Mouse (Mus musculus): ENCODE results near the gene Sox6. TPM values are rescaled to one million over a fixed set of nuclear protein-coding genes. Genes with fewer than 3 reads are reported as not detected.

Gene Sox6
- polyA plus RNA-seq, 1 experiment from 2014 or later, result 51.2 TPM

GRCm38 (mm10) chr7:116029991-116030390 is 8.6 kb downstream of the Sox6 start:
- Histone ChIP-seq H3K4me2 (ENCODE audit: low read depth, low read length) (peak overlapping the region; percentile 92; the same call in 1 of the 2 replicates), H3K4me3 (ENCODE audit: low read depth, low read length) (no peak overlapping the region), H3K4me1 (ENCODE audit: control insufficient read depth, insufficient read depth, low read length) (peaks cover 23% of the 10 kb centered on the region; the same call in 1 of the 2 replicates), H3K9me3 (ENCODE audit: control insufficient read depth, low read length) (no peaks in the 10 kb centered on the region), H3K9ac (replicated peaks; ENCODE audit: low read depth, low read length) (no peak overlapping the region), H3K36me3 (ENCODE audit: control insufficient read depth, insufficient read depth, low read length) (no peaks in the 10 kb centered on the region), H3K27me3 (ENCODE audit: control insufficient read depth, insufficient read depth, low read length) (peaks cover 6% of the 10 kb centered on the region; the same call in 1 of the 2 replicates), H3K27ac (ENCODE audit: low read depth, low read length) (no peak overlapping the region; the same call in 1 of the 2 replicates)
- ATAC-seq (ENCODE audit: low read depth), result no peak
- WGBS, result 27% methylated on average over 3 of the region's 3 CpGs

GRCm38 (mm10) chr7:116002726-116003125 is 35.9 kb downstream of the Sox6 start:
- no peak for ATAC-seq (ENCODE audit: low read depth)
- no peak overlapping the region for H3K4me2 ChIP-seq (ENCODE audit: low read depth, low read length)
- 88% methylated on average over 4 of the region's 4 CpGs for WGBS

GRCm38 (mm10) chr7:115988109-115988779 is 50.4 kb downstream of the Sox6 start:
- H3K36me3 ChIP-seq (ENCODE audit: control insufficient read depth, insufficient read depth, low read length), result no peaks in the 10 kb centered on the region
- no peaks in the 10 kb centered on the region for H3K4me1 ChIP-seq (ENCODE audit: control insufficient read depth, insufficient read depth, low read length)
- H3K9ac ChIP-seq (replicated peaks; ENCODE audit: low read depth, low read length), result no peak overlapping the region
- H3K4me2 ChIP-seq (ENCODE audit: low read depth, low read length), result no peak overlapping the region
- WGBS, result 87% methylated on average over 2 of the region's 2 CpGs
- H3K9me3 ChIP-seq (ENCODE audit: control insufficient read depth, low read length), result no peaks in the 10 kb centered on the region
- no peak overlapping the region for H3K27ac ChIP-seq (ENCODE audit: low read depth, low read length)
- H3K27me3 ChIP-seq (ENCODE audit: control insufficient read depth, insufficient read depth, low read length), result no peaks in the 10 kb centered on the region
- ATAC-seq (ENCODE audit: low read depth), result no peak
- H3K4me3 ChIP-seq (ENCODE audit: low read depth, low read length), result no peak overlapping the region

More at GRCm38 (mm10) chr7:116002726-116003125, 35.9 kb downstream of the Sox6 start:
- Histone ChIP-seq H3K9ac (replicated peaks; ENCODE audit: low read depth, low read length) (no peak overlapping the region), H3K4me3 (ENCODE audit: low read depth, low read length) (no peak overlapping the region), H3K9me3 (ENCODE audit: control insufficient read depth, low read length) (no peaks in the 10 kb centered on the region), H3K27me3 (ENCODE audit: control insufficient read depth, insufficient read depth, low read length) (no peaks in the 10 kb centered on the region), H3K36me3 (ENCODE audit: control insufficient read depth, insufficient read depth, low read length) (no peaks in the 10 kb centered on the region), H3K27ac (ENCODE audit: low read depth, low read length) (no peak overlapping the region), H3K4me1 (ENCODE audit: control insufficient read depth, insufficient read depth, low read length) (no peaks in the 10 kb centered on the region)

- no peak for ATAC-seq (ENCODE audit: low read depth)
- no peak overlapping the region for H3K4me3 ChIP-seq (ENCODE audit: low read depth, low read length)
- H3K27ac ChIP-seq (ENCODE audit: low read depth, low read length), result no peak overlapping the region
- H3K36me3 ChIP-seq (ENCODE audit: control insufficient read depth, insufficient read depth, low read length), result no peaks in the 10 kb centered on the region
- no peak overlapping the region for H3K9ac ChIP-seq (replicated peaks; ENCODE audit: low read depth, low read length)
- no peaks in the 10 kb centered on the region for H3K4me1 ChIP-seq (ENCODE audit: control insufficient read depth, insufficient read depth, low read length)
- H3K9me3 ChIP-seq (ENCODE audit: control insufficient read depth, low read length), result no peaks in the 10 kb centered on the region
- 78% methylated on average over 6 of the region's 6 CpGs for WGBS
- H3K27me3 ChIP-seq (ENCODE audit: control insufficient read depth, insufficient read depth, low read length), result no peaks in the 10 kb centered on the region
- no peak overlapping the region for H3K4me2 ChIP-seq (ENCODE audit: low read depth, low read length)
Observed at GRCm38 (mm10) chr7:115985716-115986115, 52.9 kb downstream of the Sox6 start.

- 95% methylated on average over 3 of the region's 3 CpGs for WGBS
- ATAC-seq (ENCODE audit: low read depth), result no peak
Observed at GRCm38 (mm10) chr7:115984076-115984475, 54.5 kb downstream of the Sox6 start.

GRCm38 (mm10) chr7:115979813-115980512 is 58.6 kb downstream of the Sox6 start:
- Histone ChIP-seq H3K4me3 (ENCODE audit: low read depth, low read length) (no peak overlapping the region), H3K4me1 (ENCODE audit: control insufficient read depth, insufficient read depth, low read length) (no peaks in the 10 kb centered on the region), H3K9me3 (ENCODE audit: control insufficient read depth, low read length) (no peaks in the 10 kb centered on the region), H3K4me2 (ENCODE audit: low read depth, low read length) (no peak overlapping the region), H3K9ac (replicated peaks; ENCODE audit: low read depth, low read length) (no peak overlapping the region), H3K36me3 (ENCODE audit: control insufficient read depth, insufficient read depth, low read length) (no peaks in the 10 kb centered on the region), H3K27ac (ENCODE audit: low read depth, low read length) (no peak overlapping the region), H3K27me3 (ENCODE audit: control insufficient read depth, insufficient read depth, low read length) (no peaks in the 10 kb centered on the region)
- ATAC-seq (ENCODE audit: low read depth), result no peak
- 91% methylated on average over 5 of the region's 5 CpGs for WGBS

More at GRCm38 (mm10) chr7:115984076-115984475, 54.5 kb downstream of the Sox6 start:
- Histone ChIP-seq H3K9me3 (ENCODE audit: control insufficient read depth, low read length) (no peaks in the 10 kb centered on the region), H3K36me3 (ENCODE audit: control insufficient read depth, insufficient read depth, low read length) (no peaks in the 10 kb centered on the region), H3K27ac (ENCODE audit: low read depth, low read length) (no peak overlapping the region), H3K4me2 (ENCODE audit: low read depth, low read length) (no peak overlapping the region), H3K27me3 (ENCODE audit: control insufficient read depth, insufficient read depth, low read length) (no peaks in the 10 kb centered on the region), H3K9ac (replicated peaks; ENCODE audit: low read depth, low read length) (no peak overlapping the region), H3K4me3 (ENCODE audit: low read depth, low read length) (no peak overlapping the region), H3K4me1 (ENCODE audit: control insufficient read depth, insufficient read depth, low read length) (no peaks in the 10 kb centered on the region)

- Histone ChIP-seq H3K27me3 (ENCODE audit: control insufficient read depth, insufficient read depth, low read length) (no peaks in the 10 kb centered on the region), H3K9ac (replicated peaks; ENCODE audit: low read depth, low read length) (no peak overlapping the region), H3K4me1 (ENCODE audit: control insufficient read depth, insufficient read depth, low read length) (no peaks in the 10 kb centered on the region), H3K9me3 (ENCODE audit: control insufficient read depth, low read length) (no peaks in the 10 kb centered on the region), H3K36me3 (ENCODE audit: control insufficient read depth, insufficient read depth, low read length) (no peaks in the 10 kb centered on the region), H3K4me2 (ENCODE audit: low read depth, low read length) (no peak overlapping the region), H3K27ac (ENCODE audit: low read depth, low read length) (no peak overlapping the region), H3K4me3 (ENCODE audit: low read depth, low read length) (no peak overlapping the region)
- no peak for ATAC-seq (ENCODE audit: low read depth)
- WGBS, result 88% methylated on average over 2 of the region's 2 CpGs
Observed at GRCm38 (mm10) chr7:115974518-115974917, 64.1 kb downstream of the Sox6 start.

- Histone ChIP-seq H3K9ac (replicated peaks; ENCODE audit: low read depth, low read length) (no peak overlapping the region), H3K4me1 (ENCODE audit: control insufficient read depth, insufficient read depth, low read length) (no peaks in the 10 kb centered on the region), H3K4me2 (ENCODE audit: low read depth, low read length) (no peak overlapping the region), H3K4me3 (ENCODE audit: low read depth, low read length) (no peak overlapping the region), H3K9me3 (ENCODE audit: control insufficient read depth, low read length) (no peaks in the 10 kb centered on the region), H3K36me3 (ENCODE audit: control insufficient read depth, insufficient read depth, low read length) (no peaks in the 10 kb centered on the region), H3K27ac (ENCODE audit: low read depth, low read length) (no peak overlapping the region), H3K27me3 (ENCODE audit: control insufficient read depth, insufficient read depth, low read length) (no peaks in the 10 kb centered on the region)
- ATAC-seq (ENCODE audit: low read depth), result no peak
- WGBS, result 93% methylated on average over 4 of the region's 4 CpGs
Observed at GRCm38 (mm10) chr7:115967186-115967585, 71.4 kb downstream of the Sox6 start.

- no peaks in the 10 kb centered on the region for H3K4me1 ChIP-seq (ENCODE audit: control insufficient read depth, insufficient read depth, low read length)
- 40% methylated on average over 4 of the region's 4 CpGs for WGBS
- no peak for ATAC-seq (ENCODE audit: low read depth)
Observed at GRCm38 (mm10) chr7:115966181-115966580, 72.4 kb downstream of the Sox6 start.

More at GRCm38 (mm10) chr7:115966181-115966580, 72.4 kb downstream of the Sox6 start:
- no peak overlapping the region for H3K27ac ChIP-seq (ENCODE audit: low read depth, low read length)
- H3K27me3 ChIP-seq (ENCODE audit: control insufficient read depth, insufficient read depth, low read length), result no peaks in the 10 kb centered on the region
- H3K36me3 ChIP-seq (ENCODE audit: control insufficient read depth, insufficient read depth, low read length), result no peaks in the 10 kb centered on the region
- no peaks in the 10 kb centered on the region for H3K9me3 ChIP-seq (ENCODE audit: control insufficient read depth, low read length)
- H3K9ac ChIP-seq (replicated peaks; ENCODE audit: low read depth, low read length), result no peak overlapping the region
- no peak overlapping the region for H3K4me3 ChIP-seq (ENCODE audit: low read depth, low read length)
- no peak overlapping the region for H3K4me2 ChIP-seq (ENCODE audit: low read depth, low read length)
